Mouse (Mus musculus) subcutaneous adipose tissue, adult 2 months (tissue): ENCODE measurements around the gene Pptc7. TPM values are rescaled to one million over a fixed set of nuclear protein-coding genes. Genes with fewer than 3 reads are reported as not detected.

Source experiments
- polyA plus RNA-seq: library from polyadenylated mRNA; depleted of rRNA; stranded (reverse); fragments of >200 nt; gene quantifications from 2 replicates; pipeline ENCODE4 v1.2.3, GENCODE M21; 2012; ENCODE audit warnings: low replicate concordance; rRNA removed

Pptc7 gene
- 20.2 and 23.0 TPM in 2 replicates for polyA plus RNA-seq

DNA sequence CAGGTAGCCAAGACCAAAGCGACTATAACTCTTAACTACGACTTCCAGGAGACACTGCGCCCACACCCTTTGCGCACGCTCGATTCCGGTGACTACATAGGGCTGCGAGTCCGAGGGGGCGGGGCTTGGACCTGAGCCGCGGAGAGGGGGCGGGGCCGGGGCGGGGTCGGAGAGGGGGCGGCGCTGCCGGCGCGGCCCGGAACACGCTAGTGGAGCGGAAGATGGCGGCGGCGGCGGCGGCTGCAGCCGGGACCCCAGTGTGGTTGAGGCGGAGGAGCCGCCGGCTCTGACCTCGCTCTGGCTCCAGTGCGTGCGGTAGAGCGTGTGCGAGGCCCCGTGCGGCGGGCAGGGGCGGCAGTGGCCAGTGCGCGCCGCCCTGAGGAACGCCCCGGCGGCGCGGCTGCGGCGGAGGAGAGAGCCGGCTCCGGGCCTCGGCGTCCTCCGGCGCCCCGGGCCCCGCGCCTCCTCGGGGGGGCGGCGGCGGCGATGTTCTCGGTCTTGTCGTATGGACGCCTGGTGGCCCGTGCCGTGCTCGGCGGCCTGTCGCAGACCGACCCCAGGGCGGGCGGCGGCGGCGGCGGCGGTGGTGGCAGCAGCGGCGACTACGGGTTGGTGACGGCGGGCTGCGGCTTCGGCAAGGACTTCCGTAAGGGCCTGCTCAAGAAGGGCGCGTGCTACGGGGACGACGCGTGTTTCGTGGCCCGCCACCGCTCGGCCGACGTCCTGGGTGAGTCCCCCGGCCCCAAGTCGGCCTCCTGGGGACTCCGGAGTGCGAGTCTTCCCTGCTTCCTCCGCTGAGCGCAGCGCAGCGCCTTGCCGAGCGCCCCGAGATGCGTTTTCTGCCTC, at the start of gene Pptc7:
Gene Pptc7, plus strand, starts transcription at position 183 of the 846 bp plus-strand sequence.

DNA sequence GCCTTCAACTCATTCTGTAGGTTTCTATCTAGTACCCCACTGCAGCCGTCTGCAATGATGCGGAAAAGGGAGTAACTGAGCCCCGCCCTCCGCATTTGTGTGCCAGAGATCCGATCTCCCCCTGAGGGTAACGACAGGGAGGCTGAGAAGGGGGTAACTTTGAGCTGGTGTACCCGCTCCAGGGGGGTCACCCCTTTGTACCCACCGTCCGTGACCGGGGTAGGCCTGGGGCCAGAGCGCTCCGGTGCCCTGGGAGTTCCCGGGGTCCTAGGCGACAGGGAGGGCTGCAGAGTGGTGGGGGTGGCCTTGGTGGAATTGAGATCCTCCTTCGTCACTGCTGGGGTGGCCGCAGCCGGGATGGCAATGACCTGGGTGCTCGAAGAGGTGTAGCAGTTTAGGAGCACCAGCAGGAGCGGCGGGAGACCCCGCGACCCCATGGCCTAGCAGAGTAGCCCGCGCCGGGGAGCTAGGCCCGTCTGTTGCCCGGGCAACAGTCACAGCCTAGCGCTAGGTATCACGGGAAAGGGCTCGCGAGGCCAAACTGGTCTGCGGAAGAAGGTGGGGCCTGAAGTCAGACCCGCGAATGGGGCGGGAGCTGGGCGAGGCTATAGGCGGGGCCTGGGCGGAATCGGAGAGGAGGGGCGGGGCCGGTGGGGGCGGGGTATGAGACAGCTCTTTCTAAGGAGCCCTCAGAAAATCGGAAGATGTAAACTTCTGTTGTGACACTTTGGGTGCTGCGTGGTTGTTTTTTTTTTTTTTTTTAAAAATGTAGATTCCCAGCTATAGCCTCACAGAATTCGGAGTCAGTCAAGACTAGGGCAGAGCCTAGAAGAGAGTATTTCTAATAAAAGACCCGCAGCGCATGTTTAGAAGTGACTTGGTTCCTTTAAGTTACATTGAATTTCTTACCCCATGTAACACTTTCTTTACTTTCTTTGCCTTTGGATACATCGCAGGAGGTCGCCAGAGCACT, 19.9 kb upstream of the Pptc7 start, which contains the start of gene Tctn1:
Gene Tctn1, minus strand, starts transcription at position 528 of the 973 bp plus-strand sequence.

DNA sequence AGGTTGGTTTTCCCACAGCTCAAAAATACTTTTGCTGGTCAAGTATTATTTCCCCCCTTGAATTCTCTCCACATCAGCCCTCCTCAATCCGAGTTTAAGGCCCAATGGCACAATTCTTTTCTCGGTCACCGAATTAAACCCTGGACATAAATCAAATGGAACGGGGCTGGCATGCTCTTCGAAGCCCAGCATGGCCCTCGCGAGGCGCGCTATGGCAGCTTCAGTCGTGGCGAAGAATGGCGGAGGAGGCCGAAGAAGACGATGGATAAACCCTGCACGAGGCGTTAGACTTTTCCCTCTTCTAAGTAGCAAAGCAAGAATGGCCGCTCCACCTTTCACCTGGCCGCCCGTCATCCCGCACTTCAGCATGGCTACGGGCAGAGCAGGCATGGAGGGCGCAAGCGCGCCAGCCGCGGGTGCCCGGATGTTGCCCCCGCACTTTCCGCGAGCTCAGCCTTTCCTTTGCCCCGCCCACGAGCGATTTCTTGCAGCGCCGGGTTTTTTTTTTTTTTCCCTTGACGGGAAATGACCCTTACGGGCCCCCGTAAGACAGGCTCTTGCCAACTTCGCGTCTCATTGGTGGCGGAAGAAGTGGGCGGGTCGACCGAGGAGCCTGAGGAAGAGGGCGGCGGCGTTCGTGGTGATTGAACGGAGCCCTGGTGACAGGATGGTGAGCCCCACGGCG, 69.8 kb downstream of the Pptc7 start, which contains the start of the genes Rad9b and Vps29:
Gene Rad9b, minus strand, starts transcription at position 427 of the 685 bp plus-strand sequence.
Gene Vps29, plus strand, starts transcription at position 563 of the 685 bp plus-strand sequence.

DNA sequence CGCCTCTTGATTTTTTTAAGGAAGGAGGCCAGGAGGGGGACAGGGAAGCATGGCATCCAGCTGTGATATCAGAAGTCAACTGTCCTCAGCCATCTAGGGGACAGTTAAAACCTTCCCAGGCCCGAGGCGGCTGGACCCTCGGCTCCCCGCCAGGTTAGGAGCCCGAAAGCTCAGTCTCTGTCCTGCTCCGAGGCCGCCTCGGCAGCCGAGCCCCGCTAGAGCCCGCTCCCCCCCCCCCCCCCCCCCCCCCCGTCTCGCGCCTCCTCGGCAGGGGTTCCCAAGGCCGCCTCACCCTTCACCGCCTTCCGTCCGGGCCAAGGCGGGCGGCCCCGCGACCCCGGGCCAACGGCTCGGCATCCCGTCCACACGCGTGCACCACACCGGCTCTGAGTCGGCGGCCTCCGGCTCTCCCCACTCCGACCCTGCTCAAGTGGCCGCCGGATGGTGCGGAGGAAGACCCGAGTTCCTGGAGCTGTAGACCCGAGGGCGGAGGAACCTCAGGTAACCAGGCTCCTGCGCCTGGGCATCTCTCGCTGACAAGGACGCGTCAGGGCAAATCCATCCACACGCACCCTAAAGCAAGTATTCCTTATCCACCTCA, 87.5 kb downstream of the Pptc7 start, which contains the start of gene Gpn3:
Gene Gpn3, plus strand, starts transcription at position 286 of the 601 bp plus-strand sequence.

DNA sequence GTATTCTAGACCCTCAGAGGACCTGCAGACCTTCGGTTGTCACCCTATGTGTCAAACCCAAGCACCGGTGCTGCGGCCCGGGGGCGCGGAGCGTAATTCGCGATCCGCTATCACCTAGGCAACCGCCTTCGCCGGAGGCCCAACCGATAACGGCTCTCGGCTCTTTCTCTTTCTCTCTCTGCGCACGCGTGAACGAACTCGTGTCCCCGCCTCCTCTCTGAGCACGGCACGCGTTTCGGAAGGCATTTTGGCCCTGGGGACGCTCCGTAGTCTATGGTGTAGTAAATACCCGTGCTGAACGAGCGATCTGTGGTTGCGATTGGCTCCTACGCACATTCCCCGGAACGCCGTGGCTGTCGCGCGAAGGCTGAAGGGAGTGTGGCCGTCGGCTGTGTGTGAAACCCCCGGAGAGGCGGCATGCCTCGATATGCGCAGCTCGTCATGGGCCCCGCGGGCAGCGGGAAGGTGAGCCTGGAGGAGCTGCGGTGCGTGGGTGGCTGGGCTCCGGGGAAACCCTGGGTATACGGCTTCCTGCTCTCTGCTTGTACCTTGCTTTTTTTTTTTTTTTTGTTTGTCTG, 88.1 kb downstream of the Pptc7 start, which contains the start of gene Fam216a:
Gene Fam216a, minus strand, starts transcription at position 173 of the 578 bp plus-strand sequence.

Other genes starting within 250 kb of the Pptc7 start
- 1.2 and 2.9 TPM in 2 replicates for gene Cux2, start 234.3 kb upstream of the Pptc7 start, polyA plus RNA-seq
- 0.37 TPM in 1 of 2 replicates, not detected in the other for gene Myl2, start 183.4 kb upstream of the Pptc7 start, polyA plus RNA-seq
- 0.13 TPM in 1 of 2 replicates, not detected in the other for gene Ccdc63, start 143.5 kb upstream of the Pptc7 start, polyA plus RNA-seq
- gene Ppp1cc, start 126.1 kb upstream of the Pptc7 start, polyA plus RNA-seq: 66.5 and 125 TPM in 2 replicates
- 28.6 and 41.8 TPM in 2 replicates for gene Hvcn1, start 77.6 kb upstream of the Pptc7 start, polyA plus RNA-seq
- 22.6 and 34.3 TPM in 2 replicates for gene Tctn1, start 19.9 kb upstream of the Pptc7 start, polyA plus RNA-seq
- 5.0 and 7.0 TPM in 2 replicates for gene Rad9b, start 69.9 kb downstream of the Pptc7 start, polyA plus RNA-seq
- gene Vps29, start 70.0 kb downstream of the Pptc7 start, polyA plus RNA-seq: 90.4 and 104 TPM in 2 replicates
- 29.7 and 33.2 TPM in 2 replicates for gene Gpn3, start 87.5 kb downstream of the Pptc7 start, polyA plus RNA-seq
- 22.4 and 36.7 TPM in 2 replicates for gene Fam216a, start 88.0 kb downstream of the Pptc7 start, polyA plus RNA-seq
- 193 and 211 TPM in 2 replicates for gene Arpc3, start 107.5 kb downstream of the Pptc7 start, polyA plus RNA-seq
- gene Anapc7, start 137.3 kb downstream of the Pptc7 start, polyA plus RNA-seq: 23.4 and 36.1 TPM in 2 replicates
- gene Atp2a2, start 217.9 kb downstream of the Pptc7 start, polyA plus RNA-seq: 54.7 and 115 TPM in 2 replicates